In the genomic region with DNA sequence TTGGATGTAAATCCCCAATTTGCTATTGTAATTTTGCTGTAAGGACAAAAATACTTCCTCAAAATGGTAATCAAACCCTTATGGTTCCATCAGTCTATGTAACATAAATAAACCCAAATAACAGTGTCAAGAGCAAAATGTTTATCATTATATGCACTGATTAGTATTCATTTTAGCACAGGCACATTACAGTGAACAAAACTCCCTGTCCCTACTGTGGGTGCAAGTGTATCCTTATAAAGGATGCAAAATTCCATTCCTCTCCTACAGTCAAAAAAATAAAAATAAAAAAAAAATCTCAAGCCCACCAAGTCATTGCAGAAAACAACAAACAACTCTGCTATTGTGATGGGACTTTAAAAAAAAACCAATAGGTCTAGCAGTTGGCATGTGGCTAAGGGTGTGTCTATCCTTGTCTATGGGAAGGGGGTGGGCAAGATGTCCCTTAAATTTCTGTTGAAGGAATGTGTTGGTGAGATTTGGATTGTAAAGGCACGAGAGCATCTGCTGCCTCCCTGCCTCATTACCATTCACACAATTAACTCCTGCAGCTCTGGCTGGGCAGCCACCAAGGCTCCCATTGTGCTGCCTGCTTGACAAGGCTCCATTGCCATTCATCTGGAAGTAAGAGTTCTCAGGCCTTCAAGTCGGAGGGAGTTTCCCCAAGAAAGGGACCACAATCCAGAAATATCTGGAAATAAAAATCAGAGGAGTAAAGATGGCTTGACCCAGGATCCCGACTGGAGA, we compare ENCODE assay signal across 14 mouse cellular contexts. TPM values are rescaled to one million over a fixed set of nuclear protein-coding genes. Genes with fewer than 3 reads are reported as not detected.
DNase-seq lines count a peak whose midpoint lies in the region; ATAC-seq and TF ChIP-seq lines count a peak whose summit lies in the region.
"Had no signal": no experiment of that assay in that cellular context is flagged by ENCODE, and none has a peak within 500 bp of the region (broad histone marks: within the 10 kb centered on the region; RNA-seq: fewer than 3 reads in every experiment).

No protein-coding gene starts in this region.

- no peak overlapping the region for H3K27ac ChIP-seq in ES-E14 (ENCODE audit: insufficient read depth, low read depth, low read length, poor library complexity, severe bottlenecking)
- peak overlapping the region; percentile 78 for H3K27ac ChIP-seq in hindbrain, embryonic 10.5 days
- H3K27ac ChIP-seq in midbrain, embryonic 14.5 days (replicated peaks; ENCODE audit: low read depth, low read length) = no peak overlapping the region
- H3K27ac ChIP-seq: embryonic facial prominence, embryonic 13.5 days; layer of hippocampus, adult 2 months; liver, embryonic 15.5 days had no signal

- H3K4me3 ChIP-seq in ES-E14 (ENCODE audit: insufficient read depth in 1 of 2, low read depth in 1 of 2, low read length in 2 of 2, poor library complexity in 1 of 2, severe bottlenecking in 1 of 2) = no peak overlapping the region
- H3K4me3 ChIP-seq in hindbrain, embryonic 10.5 days = no peak overlapping the region
- H3K4me3 ChIP-seq in midbrain, embryonic 14.5 days (replicated peaks; ENCODE audit: low read depth, low read length) = no peak overlapping the region
- H3K4me3 ChIP-seq: embryonic facial prominence, embryonic 13.5 days; layer of hippocampus, adult 2 months; liver, embryonic 15.5 days had no signal

- H3K27me3 ChIP-seq in hindbrain, embryonic 10.5 days (ENCODE audit: insufficient read depth, poor library complexity, severe bottlenecking) = no peaks in the 10 kb centered on the region
- no peaks in the 10 kb centered on the region for H3K27me3 ChIP-seq in midbrain, embryonic 14.5 days (ENCODE audit: control insufficient read depth, insufficient read depth, low read length)
- H3K27me3 ChIP-seq: embryonic facial prominence, embryonic 13.5 days; liver, embryonic 15.5 days had no signal

- no peaks in the 10 kb centered on the region for H3K36me3 ChIP-seq in ES-E14 (ENCODE audit: control insufficient read depth, insufficient read depth, low read length, poor library complexity, severe bottlenecking)
- H3K36me3 ChIP-seq in hindbrain, embryonic 10.5 days = no peaks in the 10 kb centered on the region
- no peaks in the 10 kb centered on the region for H3K36me3 ChIP-seq in midbrain, embryonic 14.5 days (ENCODE audit: control insufficient read depth, insufficient read depth, low read length)
- H3K36me3 ChIP-seq: embryonic facial prominence, embryonic 13.5 days; liver, embryonic 15.5 days had no signal

- in situ Hi-C loops in ES-E14 (cut with MboI; ENCODE audit: low sequenced_read_pairs in 2 of 2, unreplicated experiment in 2 of 2) = no loop called here

- H3K4me1 ChIP-seq in ES-E14 (ENCODE audit: control insufficient read depth in 2 of 2, insufficient read depth in 2 of 2, low read length in 2 of 2, poor library complexity in 1 of 2) = no peaks in the 10 kb centered on the region; a peak in 1 of 4 replicates
- H3K4me1 ChIP-seq in hindbrain, embryonic 10.5 days (replicated peaks) = peaks cover 17% of the 10 kb centered on the region
- peaks cover 11% of the 10 kb centered on the region; the same call in 1 of the 2 replicates for H3K4me1 ChIP-seq in midbrain, embryonic 14.5 days (ENCODE audit: control insufficient read depth, insufficient read depth, low read length)
- H3K4me1 ChIP-seq: liver, embryonic 15.5 days had no signal

- 12% methylated on average over 3 of the region's 3 CpGs for WGBS in hindbrain, embryonic 10.5 days
- 5% methylated on average over 3 of the region's 3 CpGs for WGBS in midbrain, embryonic 14.5 days

- no peaks in the 10 kb centered on the region for H3K9me3 ChIP-seq in ES-E14 (ENCODE audit: control insufficient read depth, insufficient read depth, low read depth, low read length)
- no peaks in the 10 kb centered on the region for H3K9me3 ChIP-seq in hindbrain, embryonic 10.5 days
- no peaks in the 10 kb centered on the region for H3K9me3 ChIP-seq in midbrain, embryonic 14.5 days (ENCODE audit: control insufficient read depth, low read length)
- H3K9me3 ChIP-seq: embryonic facial prominence, embryonic 13.5 days; liver, embryonic 15.5 days had no signal

- H3K9ac ChIP-seq in ES-E14 (ENCODE audit: insufficient read depth, low read depth, low read length, poor library complexity, severe bottlenecking) = no peak overlapping the region
- no peak overlapping the region for H3K9ac ChIP-seq in midbrain, embryonic 14.5 days (replicated peaks; ENCODE audit: low read length)
- H3K9ac ChIP-seq: embryonic facial prominence, embryonic 13.5 days; liver, embryonic 15.5 days had no signal

- no peak for DNase-seq in ES-E14 (ENCODE audit: low read depth, low spot score)
- peak; percentile 68 for DNase-seq in embryo, embryonic 11 days
- peak; percentile 64 for DNase-seq in hindbrain, embryonic 10.5 days (ENCODE audit: low spot score)
- DNase-seq in midbrain, embryonic 14.5 days = peak; percentile 70
- no peak for DNase-seq in adrenal gland, postnatal 4 days (ENCODE audit: low spot score in 2 of 2)
- no peak for DNase-seq in natural killer cell, adult 2 months (ENCODE audit: low spot score in 2 of 2)
- no peak for DNase-seq in right cerebral cortex, postnatal 36 days (ENCODE audit: low spot score in 2 of 2)
- DNase-seq: kidney, adult 18-20 months; thymus, adult 2 months had no signal

- no peak overlapping the region for H3K4me2 ChIP-seq in midbrain, embryonic 14.5 days (ENCODE audit: low read length)
- H3K4me2 ChIP-seq: embryonic facial prominence, embryonic 13.5 days; liver, embryonic 15.5 days had no signal

- ATAC-seq in midbrain, embryonic 14.5 days (ENCODE audit: low FRiP score, low TSS enrichment) = peak; percentile 85
- ATAC-seq: CD4-positive, CD25-positive, alpha-beta regulatory T cell, adult 4 months had no signal

TF ChIP-seq in ES-E14, 5 proteins besides CTCF, POLR2A, EP300 and RAD21:
- TF ChIP-seq ZC3H11A (IDR thresholded peaks at IDR 0.05; ENCODE audit: borderline replicate concordance, low read depth, low read length) (no peak), ZNF384 (IDR thresholded peaks at IDR 0.05; ENCODE audit: low read depth, low read length) (0 out of 2 replicates have a peak, but pooled peaks have one; percentile 31)

RNA-seq across cellular contexts. Expression of a gene that starts 12.0 kb away (rescaled TPM):
- total RNA-seq in ES-E14 (2012; rRNA removed) = 3.7 and 14.2 TPM in 2 replicates
- polyA plus RNA-seq in hindbrain, embryonic 10.5 days (2016; fragmentation: Nextera tagmentation; extraction: Ambion mirVana) = 47.5 and 52.0 TPM in 2 replicates
- polyA plus RNA-seq in midbrain, embryonic 14.5 days (2014; fragmentation: Nextera tagmentation; extraction: Ambion mirVana) = 32.3 and 53.3 TPM in 2 replicates
- total RNA-seq in adrenal gland, postnatal 4 days (2021) = 10 to 100 TPM; 14.9 to 20.2 TPM
- total RNA-seq: megakaryocyte progenitor cell, adult 5-6 weeks had no signal
- polyA plus RNA-seq: CD4-positive, CD25-positive, alpha-beta regulatory T cell, adult 4 months had no signal

Comparison
In these comparisons a context has a peak if more than half of its experiments do, and no peak if none do; other contexts are left out.
1. DNase-seq: peak in embryo, embryonic 11 days (single experiment), hindbrain, embryonic 10.5 days (single experiment) and midbrain, embryonic 14.5 days (single experiment); none in ES-E14 (single experiment), adrenal gland, postnatal 4 days (0 of 2), natural killer cell, adult 2 months (0 of 2) and right cerebral cortex, postnatal 36 days (0 of 2).